Mouse (Mus musculus) CD4-positive naive resting alpha-beta T cell, adult 57 days (primary cell): ENCODE data around the gene Rhox2b. TPM values are rescaled to one million over a fixed set of nuclear protein-coding genes. Genes with fewer than 3 reads are reported as not detected.

Experiments used
- total RNA-seq: library from RNA; stranded (reverse); gene quantifications from one replicate; pipeline ENCODE4 v1.2.4, GENCODE M21; 2023

The Rhox2b gene
- total RNA-seq: not detected

GRCm38 (mm10) chrX:37411767-37412166 is at the start of gene Rhox2b:
TSS of gene Rhox2b (plus strand) at chrX:37412067.

GRCm38 (mm10) chrX:37379728-37380127 is 32.1 kb upstream of the Rhox2b start, which contains the start of gene Rhox3a2:
TSS of gene Rhox3a2 (plus strand) at chrX:37380028.

GRCm38 (mm10) chrX:37390548-37390947 is 21.3 kb upstream of the Rhox2b start, which contains the start of gene Rhox4a2:
TSS of gene Rhox4a2 (plus strand) at chrX:37390848.

GRCm38 (mm10) chrX:37432194-37432593 is 20.3 kb downstream of the Rhox2b start, which contains the start of gene Rhox4b:
TSS of gene Rhox4b (plus strand) at chrX:37432494.

GRCm38 (mm10) chrX:37453380-37453779 is 41.5 kb downstream of the Rhox2b start, which contains the start of gene Rhox2c:
TSS of gene Rhox2c (plus strand) at chrX:37453680.

GRCm38 (mm10) chrX:37458285-37458684 is 46.4 kb downstream of the Rhox2b start, which contains the start of gene Rhox3c:
TSS of gene Rhox3c (plus strand) at chrX:37458585.

Other genes with a start within 250 kb of the Rhox2b start
- gene Akap14, start 243.2 kb upstream of the Rhox2b start, total RNA-seq: not detected
- 87.6 TPM for gene Ndufa1, start 220.9 kb upstream of the Rhox2b start, total RNA-seq
- 3.2 TPM for gene Rnf113a1, start 220.8 kb upstream of the Rhox2b start, total RNA-seq
- not detected for gene Gm9, start 201.0 kb upstream of the Rhox2b start, total RNA-seq
- gene Rhox1, start 189.8 kb upstream of the Rhox2b start, total RNA-seq: not detected
- not detected for gene Rhox2a, start 167.1 kb upstream of the Rhox2b start, total RNA-seq
- not detected for gene Rhox3a, start 162.1 kb upstream of the Rhox2b start, total RNA-seq
- not detected for gene Rhox4a, start 146.7 kb upstream of the Rhox2b start, total RNA-seq
- gene Rhox3a2, start 32.0 kb upstream of the Rhox2b start, total RNA-seq: not detected
- not detected for gene Rhox4a2, start 21.2 kb upstream of the Rhox2b start, total RNA-seq
- gene Rhox4b, start 20.4 kb downstream of the Rhox2b start, total RNA-seq: not detected
- gene Rhox2c, start 41.6 kb downstream of the Rhox2b start, total RNA-seq: not detected
- gene Rhox3c, start 46.5 kb downstream of the Rhox2b start, total RNA-seq: not detected
- gene Rhox4c, start 68.3 kb downstream of the Rhox2b start, total RNA-seq: not detected
- not detected for gene Rhox2d, start 81.4 kb downstream of the Rhox2b start, total RNA-seq
- not detected for gene Rhox4d, start 102.3 kb downstream of the Rhox2b start, total RNA-seq
- not detected for gene Rhox2e, start 118.4 kb downstream of the Rhox2b start, total RNA-seq
- gene Rhox3e, start 130.0 kb downstream of the Rhox2b start, total RNA-seq: not detected
- not detected for gene Rhox4e, start 145.3 kb downstream of the Rhox2b start, total RNA-seq
- gene Rhox2f, start 159.3 kb downstream of the Rhox2b start, total RNA-seq: not detected
- not detected for gene Rhox3f, start 168.9 kb downstream of the Rhox2b start, total RNA-seq
- not detected for gene Rhox4f, start 195.6 kb downstream of the Rhox2b start, total RNA-seq
- gene Rhox3g, start 216.5 kb downstream of the Rhox2b start, total RNA-seq: not detected
- gene Rhox2g, start 231.4 kb downstream of the Rhox2b start, total RNA-seq: not detected
- not detected for gene Rhox4g, start 239.3 kb downstream of the Rhox2b start, total RNA-seq